Mouse (Mus musculus) embryonic fibroblast, embryonic 13.5 days (primary cell): ENCODE measurements at regions not wholly inside any gene's neighbourhood (a gene's known extent, or its start where the extent isn't known, plus 50 kb on each side); places are given as distances from the start of the nearest gene placed in this dataset.

Source experiments
- H3K27ac ChIP-seq: 2 replicates; pipeline ENCODE4 v1.5.1; 2012; ENCODE audit warnings: low read length, control low read depth, inconsistent platforms; ENCODE audit not compliant: insufficient read depth
- H3K4me1 ChIP-seq: 2 replicates; pipeline ENCODE4 v1.6.1; 2011; ENCODE audit warnings: low read length; ENCODE audit not compliant: control insufficient read depth, insufficient read depth
- H3K4me3 ChIP-seq: 2 replicates; pipeline ENCODE4 v1.5.1; 2011; ENCODE audit warnings: mild to moderate bottlenecking, control low read depth, low read length; ENCODE audit not compliant: insufficient read depth
- CTCF ChIP-seq: IDR thresholded peaks from 2 replicates; pipeline ENCODE4 v1.5.1; 2011; ENCODE audit warnings: mild to moderate bottlenecking, control low read depth, low read length, moderate library complexity, borderline replicate concordance; ENCODE audit not compliant: insufficient read depth
- POLR2A ChIP-seq: IDR thresholded peaks from 2 replicates; pipeline ENCODE4 v1.6.1; 2011; ENCODE audit warnings: low read depth, mild to moderate bottlenecking, control low read depth, low read length, moderate library complexity

DNA sequence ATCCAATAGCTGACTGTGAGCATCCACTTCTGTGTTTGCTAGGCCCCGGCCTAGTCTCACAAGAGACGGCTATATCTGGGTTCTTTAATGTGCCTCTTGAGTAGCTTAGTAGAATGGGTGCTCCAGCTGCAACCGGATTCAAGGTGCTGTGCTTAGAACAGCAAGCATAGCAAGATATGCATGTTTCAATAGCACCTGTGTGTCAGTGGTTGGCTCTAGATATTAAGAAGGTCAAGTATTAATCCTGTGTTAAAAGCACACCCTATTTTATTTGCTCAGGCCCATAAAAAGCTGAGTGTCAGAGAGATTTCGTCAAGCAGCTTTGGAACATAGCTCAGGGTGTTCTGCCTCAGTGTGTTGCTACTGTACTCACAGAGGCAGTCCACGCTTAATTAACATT is 221.2 kb downstream of the Car2 start:
- Histone ChIP-seq H3K4me1 (no peaks in the 10 kb centered on the region), H3K27ac (no peak overlapping the region), H3K4me3 (no peak overlapping the region)
- TF ChIP-seq CTCF, result no peak
- TF ChIP-seq POLR2A, result no peak

DNA sequence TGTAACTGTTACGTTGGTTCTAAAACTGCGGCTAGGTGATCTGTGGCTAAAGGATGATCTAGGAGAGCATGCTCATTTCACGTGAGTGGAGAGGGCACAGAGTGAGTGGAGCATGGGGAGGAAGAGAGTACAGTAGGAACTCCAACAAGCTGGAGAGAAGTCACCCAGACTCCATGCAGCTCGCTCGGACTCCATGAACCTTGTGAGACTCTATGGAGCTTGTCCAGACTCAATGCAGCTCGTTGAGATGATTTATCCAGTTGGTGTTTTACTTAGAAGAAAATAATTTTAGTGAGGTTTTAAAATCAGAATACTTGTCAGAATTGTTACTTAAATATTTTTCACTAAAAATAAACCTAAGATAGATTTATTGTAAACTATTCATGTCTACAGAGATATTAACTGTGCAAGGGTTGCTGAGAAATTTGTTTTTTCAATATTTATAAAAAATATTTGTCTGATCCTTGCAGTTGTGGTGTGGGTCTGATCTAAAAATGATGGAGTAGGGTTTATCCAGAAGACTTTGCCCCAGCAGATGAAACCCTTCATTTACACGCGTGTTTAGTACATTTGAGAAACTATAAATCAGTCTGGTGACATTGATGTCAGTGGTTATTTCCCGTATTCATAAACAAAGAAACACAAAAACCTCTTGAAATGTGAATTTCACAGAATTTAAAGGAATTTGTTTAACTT is 222.3 kb downstream of the Car2 start:
- no peak overlapping the region for H3K4me3 ChIP-seq
- no peaks in the 10 kb centered on the region for H3K4me1 ChIP-seq
- TF ChIP-seq POLR2A (no peak), CTCF (no peak)
- no peak overlapping the region for H3K27ac ChIP-seq

DNA sequence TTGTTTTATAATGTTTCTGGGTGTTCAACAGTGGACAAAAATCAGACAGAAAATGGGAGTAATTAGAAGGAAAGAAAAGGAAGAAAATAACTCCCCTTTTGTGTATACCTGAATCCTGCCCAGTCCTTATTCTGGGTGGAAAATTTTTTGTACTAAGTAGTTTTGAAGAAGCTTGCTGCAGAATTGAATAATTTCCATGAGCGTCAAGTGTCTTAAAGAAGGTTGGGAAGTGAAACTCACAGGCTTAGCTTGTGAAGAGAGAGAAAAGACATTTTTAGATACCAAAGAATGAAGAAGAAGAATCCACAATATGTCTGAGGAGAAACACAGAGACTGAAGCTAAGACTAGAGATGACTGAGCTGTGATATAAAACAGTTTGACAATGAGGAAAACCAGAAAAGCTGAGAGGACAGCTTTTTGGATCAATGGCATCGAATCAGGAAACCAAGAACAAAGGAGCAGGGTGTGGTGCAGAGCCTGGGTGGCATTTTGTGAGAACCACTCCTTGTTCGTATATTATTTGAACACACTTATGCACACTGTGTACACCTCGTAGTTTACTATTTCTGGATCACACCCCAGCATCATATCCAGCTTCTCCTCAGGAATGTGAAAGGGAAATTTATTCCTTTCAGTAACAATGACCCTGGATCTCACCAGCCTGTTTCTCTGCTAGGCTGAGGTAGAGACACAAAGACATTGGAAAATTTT is 221.9 kb downstream of the Gm9733 start:
- TF ChIP-seq CTCF, result no peak
- no peak for TF ChIP-seq POLR2A
- H3K27ac ChIP-seq, result no peak overlapping the region
- H3K4me1 ChIP-seq, result no peaks in the 10 kb centered on the region
- H3K4me3 ChIP-seq, result no peak overlapping the region

DNA sequence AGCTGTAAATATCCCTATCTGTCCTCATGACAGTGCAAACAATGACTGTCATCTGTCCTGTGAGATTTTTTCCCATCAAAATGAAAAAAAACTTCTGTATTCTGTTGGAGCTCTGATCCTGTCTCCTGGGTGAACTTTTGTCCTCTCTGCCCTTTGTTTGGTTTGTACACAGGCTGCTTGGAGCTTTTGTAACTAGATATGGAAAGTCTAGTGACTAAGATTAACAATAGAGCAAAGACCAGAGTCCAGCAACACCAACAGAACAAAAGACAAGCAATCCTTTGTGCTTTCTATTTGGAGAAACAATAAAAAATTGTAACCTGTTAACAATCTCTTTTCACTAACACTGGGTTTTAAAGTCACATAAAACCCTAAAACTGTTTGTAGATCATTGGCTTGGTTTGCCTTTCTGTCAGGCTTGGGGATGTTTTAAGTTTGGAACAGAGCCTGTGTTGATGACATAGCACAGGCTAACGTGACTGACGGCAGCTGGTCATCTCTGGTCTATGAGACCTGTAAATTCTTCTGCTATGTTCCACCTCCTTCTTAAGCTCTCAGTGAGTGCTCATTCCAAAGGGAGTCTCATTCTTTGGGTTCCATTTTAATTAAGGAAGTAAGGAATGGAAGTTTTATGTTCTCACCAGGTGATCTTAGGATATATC is 219.8 kb downstream of the Gm9733 start:
- Histone ChIP-seq H3K4me3 (no peak overlapping the region), H3K4me1 (no peaks in the 10 kb centered on the region), H3K27ac (no peak overlapping the region)
- TF ChIP-seq POLR2A (no peak), CTCF (no peak)

DNA sequence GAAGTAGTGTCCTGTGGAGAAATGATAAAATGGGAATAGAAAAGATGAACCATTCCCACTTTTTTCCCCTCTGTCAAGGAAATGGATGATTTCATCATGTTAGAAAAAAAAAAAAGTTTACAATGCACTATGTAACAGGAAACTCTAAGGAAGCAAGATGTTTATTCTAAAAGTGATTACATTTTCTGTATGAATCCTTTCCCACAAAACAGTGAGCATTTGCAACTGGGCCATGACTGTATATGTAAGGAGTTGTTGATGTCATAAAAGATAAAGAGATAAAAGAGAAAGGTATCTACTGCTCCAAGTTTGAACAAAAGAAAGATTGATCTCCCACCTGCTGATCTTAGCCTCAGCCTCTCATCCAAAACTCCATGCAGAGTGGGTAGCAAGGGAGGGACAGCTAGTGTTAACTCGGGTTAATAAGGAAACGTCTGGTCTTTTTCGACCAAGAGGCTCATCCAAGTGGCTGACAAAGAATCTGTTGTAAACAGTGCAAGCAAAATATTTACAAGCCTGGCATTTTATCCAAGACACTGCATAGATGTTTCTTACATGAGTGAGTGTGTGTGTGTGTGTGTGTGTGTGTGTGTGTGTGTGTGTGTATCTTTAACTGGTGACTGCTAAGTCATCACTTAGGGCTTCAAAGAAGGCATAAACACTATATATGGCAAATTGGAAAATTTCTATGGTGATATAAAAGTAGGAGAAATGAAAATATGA is 213.3 kb downstream of the Gm9733 start:
- no peak overlapping the region for H3K27ac ChIP-seq
- no peak for TF ChIP-seq CTCF
- no peak for TF ChIP-seq POLR2A
- no peaks in the 10 kb centered on the region for H3K4me1 ChIP-seq
- H3K4me3 ChIP-seq, result no peak overlapping the region

DNA sequence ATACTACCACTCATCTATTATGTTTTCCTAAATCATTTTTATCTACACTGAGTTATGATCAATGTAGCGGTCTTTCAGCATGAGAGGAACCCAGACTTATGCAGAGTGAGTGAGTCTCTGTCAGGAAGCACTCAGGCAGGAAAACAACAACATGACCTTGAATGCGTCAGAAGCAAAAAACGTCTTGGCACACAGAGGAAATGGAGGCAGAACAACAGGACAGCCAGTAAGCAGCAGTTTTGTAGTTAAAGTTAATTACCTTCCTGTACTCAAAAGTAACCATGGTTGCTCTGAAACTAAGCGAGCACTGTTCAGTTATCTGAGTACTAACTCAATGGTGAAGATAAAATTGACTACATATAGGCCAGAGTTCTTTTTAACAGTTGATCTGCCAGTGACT is 205.4 kb downstream of the Gm9733 start:
- Histone ChIP-seq H3K27ac (no peak overlapping the region), H3K4me3 (no peak overlapping the region), H3K4me1 (no peaks in the 10 kb centered on the region)
- no peak for TF ChIP-seq POLR2A
- TF ChIP-seq CTCF, result no peak

DNA sequence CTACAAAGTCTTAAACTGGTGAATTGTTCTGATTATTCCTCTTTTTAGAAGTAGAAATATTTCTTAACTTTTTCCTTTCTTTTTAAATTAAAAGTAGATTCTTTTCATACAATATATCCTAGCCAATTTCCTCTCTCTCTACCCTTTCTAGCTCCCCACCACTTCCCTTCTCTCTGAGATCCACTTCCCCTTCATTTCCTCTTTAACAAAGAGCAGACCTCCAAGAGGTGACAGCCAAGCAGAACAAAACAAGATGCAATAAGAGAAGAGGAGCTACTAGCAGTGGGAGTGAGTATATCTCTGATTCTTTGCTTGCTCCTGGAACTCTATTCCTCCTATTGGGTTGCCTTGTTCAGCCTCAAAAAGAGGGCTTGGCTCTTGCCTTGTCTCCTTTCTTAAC is 203.7 kb downstream of the Gm9733 start:
- no peak for TF ChIP-seq POLR2A
- TF ChIP-seq CTCF, result no peak
- Histone ChIP-seq H3K4me1 (no peaks in the 10 kb centered on the region), H3K27ac (no peak overlapping the region), H3K4me3 (no peak overlapping the region)

DNA sequence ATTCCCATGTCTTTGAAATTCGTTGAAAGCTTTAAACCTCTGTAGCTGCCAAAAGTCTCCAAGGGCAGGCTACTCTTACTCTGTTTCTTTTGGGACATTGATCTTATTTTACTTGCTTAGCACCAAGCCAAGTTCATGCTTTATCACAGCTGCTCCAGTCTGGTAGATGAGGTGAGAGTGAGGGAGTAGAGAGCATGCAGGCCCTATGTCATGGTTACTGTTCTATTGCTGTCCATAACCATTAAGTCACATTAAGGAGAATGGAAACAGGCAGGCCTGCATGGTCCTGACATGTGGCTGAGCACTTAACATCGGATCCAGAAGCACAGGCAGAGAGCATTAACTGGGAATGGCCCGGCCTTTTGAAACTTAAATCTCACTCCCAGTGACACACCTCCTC is 203.1 kb downstream of the Gm9733 start:
- Histone ChIP-seq H3K27ac (no peak overlapping the region), H3K4me1 (no peaks in the 10 kb centered on the region)
- TF ChIP-seq POLR2A, result no peak
- TF ChIP-seq CTCF, result no peak

DNA sequence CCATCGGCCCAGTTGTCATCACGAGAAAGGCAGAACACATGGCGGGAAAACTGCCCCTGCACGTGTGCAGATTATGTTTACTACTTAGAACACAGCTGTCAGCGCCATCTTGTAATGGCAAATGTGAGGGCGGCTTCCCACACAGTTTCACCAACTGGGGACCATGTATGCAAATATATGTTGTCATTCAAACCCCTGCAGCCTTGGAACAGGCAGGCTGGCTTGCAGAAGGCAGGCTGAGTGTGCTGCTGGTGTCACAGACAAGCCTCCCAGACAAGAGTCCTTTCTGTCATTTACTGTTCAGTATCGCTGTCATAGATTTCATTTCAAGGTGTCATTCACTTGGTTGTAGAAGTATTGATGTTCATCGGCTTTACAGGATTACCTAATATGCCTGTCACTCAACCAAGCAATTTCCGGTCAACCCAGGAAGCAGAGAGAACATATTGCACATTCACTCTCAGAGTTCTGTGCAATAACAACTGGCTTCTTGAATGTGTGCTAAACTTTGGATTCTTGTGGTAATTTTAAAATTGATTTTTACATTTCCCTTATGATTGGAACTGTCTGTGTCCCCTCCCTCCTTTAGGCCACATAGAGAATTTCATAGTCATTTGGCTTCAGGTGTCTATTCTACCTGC is 202.3 kb downstream of the Gm9733 start:
- Histone ChIP-seq H3K4me3 (no peak overlapping the region), H3K27ac (no peak overlapping the region), H3K4me1 (no peaks in the 10 kb centered on the region)
- TF ChIP-seq POLR2A (no peak), CTCF (no peak)

More for the DNA sequence above, 203.1 kb downstream of the Gm9733 start:
- H3K4me3 ChIP-seq, result no peak overlapping the region
